Mouse (Mus musculus) kidney, embryonic 14.5 days (tissue): ENCODE data around the gene Tsen54. TPM values are rescaled to one million over a fixed set of nuclear protein-coding genes. Genes with fewer than 3 reads are reported as not detected.

Experiments
- ATAC-seq: fragments of 200-750 bp; cut with Nextera tagmentation; 2 replicates; pipeline ENCODE4 v1.8.0; 2017; ENCODE audit warnings: moderate number of reproducible peaks, mild to moderate bottlenecking, moderate TSS enrichment, moderate library complexity; ENCODE audit not compliant: low FRiP score, low TSS enrichment
- H3K27ac ChIP-seq: fragments of 300-500 bp; sonication (generic); 2 replicates; pipeline ENCODE4 v1.5.1; 2014; ENCODE audit warnings: low read depth, mild to moderate bottlenecking, low read length, moderate library complexity, mixed read lengths
- H3K27me3 ChIP-seq: fragments of 300-500 bp; sonication (generic); 2 replicates; pipeline ENCODE4 v1.6.1; 2014; ENCODE audit warnings: mild to moderate bottlenecking, low read length; ENCODE audit not compliant: control insufficient read depth, insufficient read depth
- H3K36me3 ChIP-seq: fragments of 300-500 bp; sonication (generic); 2 replicates; pipeline ENCODE4 v1.6.1; 2014; ENCODE audit warnings: low read length, mixed read lengths; ENCODE audit not compliant: control insufficient read depth, insufficient read depth
- H3K4me1 ChIP-seq: fragments of 300-500 bp; sonication (generic); 2 replicates; pipeline ENCODE4 v1.6.1; 2014; ENCODE audit warnings: low read length, mixed read lengths; ENCODE audit not compliant: control insufficient read depth, insufficient read depth
- H3K4me2 ChIP-seq: fragments of 300-500 bp; sonication (generic); replicated peaks from 2 replicates; pipeline ENCODE4 v1.6.1; 2014; ENCODE audit warnings: low read depth, mild to moderate bottlenecking, low read length
- H3K4me3 ChIP-seq: fragments of 300-500 bp; sonication (generic); 2 replicates; pipeline ENCODE4 v1.5.1; 2014; ENCODE audit warnings: mild to moderate bottlenecking, low read length
- H3K9ac ChIP-seq: fragments of 300-500 bp; sonication (generic); 2 replicates; pipeline ENCODE4 v1.6.1; 2014; ENCODE audit warnings: low read depth, mild to moderate bottlenecking, low read length, moderate library complexity
- H3K9me3 ChIP-seq: fragments of 300-500 bp; sonication (generic); 2 replicates; pipeline ENCODE4 v1.6.1; 2016; ENCODE audit warnings: low read length; ENCODE audit not compliant: control insufficient read depth
- WGBS: fragments of 180-500 bp; shearing (Covaris S2); extraction: QIAGEN DNeasy Blood & Tissue Kit; methylation state at CpG from one replicate; pipeline ENCODE4 v1.1.7; 2014; 5-methylcytosine and 5-hydroxymethylcytosine counted together
- polyA plus RNA-seq: library from polyadenylated mRNA; unstranded; fragments of >200 nt; fragmentation: Nextera tagmentation; extraction: Ambion mirVana; gene quantifications from 2 replicates; pipeline ENCODE4 v1.2.1, GENCODE M21; 2014

Gene Tsen54
- polyA plus RNA-seq, 1 experiment from 2014 or later: 34.9 TPM

GRCm38 (mm10) chr11:115809311-115809781 lies 5.2 kb upstream of the Tsen54 start:
- ATAC-seq: no peak
- H3K27me3 ChIP-seq: no peaks in the 10 kb centered on the region
- H3K27ac ChIP-seq: peak overlapping the region; percentile 78
- 56% methylated on average over 8 of the region's 8 CpGs for WGBS
- H3K9ac ChIP-seq: peak overlapping the region; percentile 8
- peak overlapping the region; percentile 13 for H3K4me2 ChIP-seq
- H3K36me3 ChIP-seq: peaks cover 35% of the 10 kb centered on the region
- H3K9me3 ChIP-seq: no peaks in the 10 kb centered on the region
- H3K4me3 ChIP-seq: no peak overlapping the region
- H3K4me1 ChIP-seq: peaks cover 47% of the 10 kb centered on the region

- Histone ChIP-seq H3K27me3 (no peaks in the 10 kb centered on the region), H3K27ac (peak overlapping the region; percentile 30; the same call in 1 of the 2 replicates), H3K9me3 (no peaks in the 10 kb centered on the region), H3K9ac (peak overlapping the region; percentile 40), H3K36me3 (peaks cover 24% of the 10 kb centered on the region), H3K4me3 (peak overlapping the region; percentile 84; the same call in 1 of the 2 replicates), H3K4me1 (peaks cover 48% of the 10 kb centered on the region), H3K4me2 (peak overlapping the region; percentile 82)
- ATAC-seq: no peak
- 38% methylated on average over 14 of the region's 14 CpGs for WGBS
Measured at GRCm38 (mm10) chr11:115810377-115810776, 4.1 kb upstream of the Tsen54 start.

GRCm38 (mm10) chr11:115811381-115812093 lies 3.0 kb upstream of the Tsen54 start:
- Histone ChIP-seq H3K4me3 (peak overlapping the region; percentile 84), H3K9me3 (no peaks in the 10 kb centered on the region), H3K36me3 (peaks cover 18% of the 10 kb centered on the region), H3K27me3 (no peaks in the 10 kb centered on the region), H3K27ac (no peak overlapping the region), H3K9ac (peak overlapping the region; percentile 1; the same call in 1 of the 2 replicates), H3K4me2 (peak overlapping the region; percentile 82), H3K4me1 (peaks cover 52% of the 10 kb centered on the region)
- WGBS: 74% methylated on average over 20 of the region's 20 CpGs
- ATAC-seq: no peak

GRCm38 (mm10) chr11:115812095-115812494 lies 2.4 kb upstream of the Tsen54 start:
- Histone ChIP-seq H3K27ac (peak overlapping the region; percentile 81), H3K9me3 (no peaks in the 10 kb centered on the region), H3K27me3 (no peaks in the 10 kb centered on the region), H3K36me3 (peaks cover 16% of the 10 kb centered on the region), H3K4me2 (peak overlapping the region; percentile 82), H3K9ac (peak overlapping the region; percentile 84; the same call in 1 of the 2 replicates), H3K4me3 (peak overlapping the region; percentile 84), H3K4me1 (peaks cover 52% of the 10 kb centered on the region)
- 35% methylated on average over 7 of the region's 7 CpGs for WGBS
- no peak for ATAC-seq

- peak overlapping the region; percentile 84 for H3K4me3 ChIP-seq
- no peaks in the 10 kb centered on the region for H3K9me3 ChIP-seq
- ATAC-seq: peak; percentile 2; the same call in 1 of the 2 replicates
- H3K4me2 ChIP-seq: peak overlapping the region; percentile 82
- peak overlapping the region; percentile 84 for H3K9ac ChIP-seq
- H3K36me3 ChIP-seq: peaks cover 15% of the 10 kb centered on the region; the same call in 1 of the 2 replicates
- no peaks in the 10 kb centered on the region for H3K27me3 ChIP-seq
- H3K27ac ChIP-seq: peak overlapping the region; percentile 81
- H3K4me1 ChIP-seq: peaks cover 52% of the 10 kb centered on the region
- WGBS: 4% methylated on average over 28 of the region's 28 CpGs
Measured at GRCm38 (mm10) chr11:115812533-115813420, 1.7 kb upstream of the Tsen54 start.

GRCm38 (mm10) chr11:115813507-115814296 lies 822 bp upstream of the Tsen54 start, which contains the start of gene Caskin2:
Gene Caskin2 (minus strand): TSS chr11:115813639.
- H3K4me1 ChIP-seq: peaks cover 45% of the 10 kb centered on the region
- no peaks in the 10 kb centered on the region for H3K9me3 ChIP-seq
- H3K4me2 ChIP-seq: peak within 1 kb of the TSS; percentile 82
- peak within 1 kb of the TSS; percentile 84 for H3K4me3 ChIP-seq
- WGBS: under 1% methylated on average over 42 of the region's 44 CpGs
- H3K27ac ChIP-seq: peak within 1 kb of the TSS; percentile 81
- H3K36me3 ChIP-seq: peaks cover 15% of the 10 kb centered on the region; the same call in 1 of the 2 replicates
- H3K9ac ChIP-seq: peak within 1 kb of the TSS; percentile 84
- no peaks in the 10 kb centered on the region for H3K27me3 ChIP-seq
- ATAC-seq: peak; percentile 90

- H3K9ac ChIP-seq: no peak overlapping the region
- H3K27me3 ChIP-seq: no peaks in the 10 kb centered on the region
- H3K36me3 ChIP-seq: peaks cover 29% of the 10 kb centered on the region
- no peaks in the 10 kb centered on the region for H3K9me3 ChIP-seq
- 86% methylated on average over 5 of the region's 5 CpGs for WGBS
- H3K27ac ChIP-seq: no peak overlapping the region
- no peak overlapping the region for H3K4me2 ChIP-seq
- peaks cover 10% of the 10 kb centered on the region for H3K4me1 ChIP-seq
- H3K4me3 ChIP-seq: no peak overlapping the region
- no peak for ATAC-seq
Measured at GRCm38 (mm10) chr11:115817331-115817730, 2.8 kb downstream of the Tsen54 start.

GRCm38 (mm10) chr11:115819915-115820623 lies 5.5 kb downstream of the Tsen54 start:
- Histone ChIP-seq H3K27me3 (no peaks in the 10 kb centered on the region), H3K9ac (no peak overlapping the region), H3K9me3 (no peaks in the 10 kb centered on the region), H3K36me3 (peaks cover 29% of the 10 kb centered on the region), H3K4me3 (no peak overlapping the region), H3K4me2 (no peak overlapping the region), H3K27ac (no peak overlapping the region), H3K4me1 (peaks cover 14% of the 10 kb centered on the region)
- ATAC-seq: no peak
- WGBS: 73% methylated on average over 16 of the region's 16 CpGs
